Mouse (Mus musculus): ENCODE measurements around the gene Gm6793.
A peak's percentile ranks its signal among the peaks of the same experiment; 100 is the strongest.

Gene Gm6793

GRCm38 (mm10) chr8:112014936-112015335 lies at the start of gene Gm6793:
Gene Gm6793 (minus strand): TSS chr8:112015036.
- DNase-seq (ENCODE audit: low read depth, low spot score), result no peak

- peak; percentile 56 for DNase-seq (ENCODE audit: low read depth, low spot score)
Measured at GRCm38 (mm10) chr8:112061372-112061771, 46.5 kb upstream of the Gm6793 start.

DNA sequence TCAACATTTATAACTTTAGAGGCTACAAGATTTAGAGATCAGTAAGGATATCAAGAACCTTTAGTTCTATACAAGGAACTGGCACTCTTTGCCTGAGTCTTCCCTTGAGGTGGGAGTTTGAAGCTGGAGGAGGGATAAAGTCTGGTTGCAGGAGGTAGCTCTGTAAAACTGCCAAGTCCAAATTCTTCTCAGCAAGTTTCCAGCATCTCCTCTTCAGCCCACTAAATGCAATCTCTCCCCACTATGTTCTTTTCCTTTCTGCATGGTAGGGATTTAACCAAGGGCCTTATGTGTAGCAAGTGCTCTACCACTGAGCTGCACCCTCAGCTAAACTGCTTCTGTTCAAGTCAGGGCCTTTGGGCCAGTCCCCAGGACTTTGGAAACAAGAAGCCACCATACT lies 39.6 kb upstream of the Gm6793 start:
- DNase-seq (ENCODE audit: low read depth, low spot score), result no peak

GRCm38 (mm10) chr8:112051537-112051936 lies 36.7 kb upstream of the Gm6793 start:
- no peak for DNase-seq (ENCODE audit: low read depth, low spot score)

DNA sequence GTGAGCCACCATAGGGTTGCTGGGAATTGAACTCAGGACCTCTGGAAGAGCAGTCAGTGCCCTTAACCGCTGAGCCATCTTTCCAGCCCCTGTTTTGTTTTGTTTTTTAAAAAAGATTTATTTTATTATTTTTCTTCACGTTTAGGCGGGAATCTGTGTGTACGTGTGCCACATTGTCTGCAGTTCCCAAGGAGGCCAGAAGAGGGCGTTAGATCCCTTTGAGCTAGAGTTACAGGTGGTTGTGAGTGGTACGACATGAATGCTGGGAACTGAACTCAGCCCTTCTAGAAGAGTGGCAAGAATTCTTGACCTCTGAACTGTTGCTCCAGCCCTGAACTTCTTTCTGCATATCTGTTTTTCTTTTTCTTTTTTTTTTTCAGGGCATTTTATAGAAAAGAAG lies 35.1 kb upstream of the Gm6793 start:
- no peak for DNase-seq (ENCODE audit: low read depth, low spot score)

DNA sequence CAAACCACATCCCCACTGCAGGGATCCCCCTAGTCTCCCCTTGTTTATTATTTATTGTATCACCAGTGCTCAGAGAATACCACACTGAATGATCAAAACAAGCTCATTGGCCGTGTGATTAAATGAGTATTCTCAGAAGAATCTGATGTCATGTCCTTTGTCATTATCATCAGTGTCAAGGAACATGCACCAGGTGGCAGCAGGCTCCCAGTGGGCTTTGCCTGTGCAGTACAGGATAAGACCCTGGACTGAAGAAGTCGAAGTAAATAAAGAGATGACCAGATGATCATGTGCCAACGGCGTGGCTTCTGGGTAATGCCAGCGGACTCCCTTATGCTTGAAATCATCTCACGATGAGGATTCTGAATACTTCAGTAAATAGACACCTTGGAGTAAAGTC lies 33.5 kb upstream of the Gm6793 start:
- DNase-seq (ENCODE audit: low read depth, low spot score), result no peak

DNA sequence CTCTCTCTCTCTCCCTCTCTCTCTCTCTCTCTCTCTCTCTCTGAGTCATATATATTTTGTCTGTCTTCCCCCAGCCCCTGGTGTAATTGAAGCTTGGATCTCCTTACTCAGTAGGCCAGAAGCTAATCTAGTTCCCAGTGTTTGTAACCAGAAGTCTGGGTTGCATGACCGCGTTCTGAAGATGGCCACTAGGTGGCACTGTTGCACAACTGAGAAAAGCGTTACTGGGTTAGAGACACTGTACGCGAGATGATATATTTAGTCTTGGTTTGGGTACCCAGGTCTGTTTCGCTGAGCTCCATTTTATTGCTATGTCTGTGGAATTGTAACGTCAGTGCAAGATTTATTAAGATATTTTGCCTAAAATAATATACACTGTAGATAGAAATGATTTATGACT lies 31.1 kb upstream of the Gm6793 start:
- peak; percentile 77 for DNase-seq (ENCODE audit: low read depth, low spot score)

DNA sequence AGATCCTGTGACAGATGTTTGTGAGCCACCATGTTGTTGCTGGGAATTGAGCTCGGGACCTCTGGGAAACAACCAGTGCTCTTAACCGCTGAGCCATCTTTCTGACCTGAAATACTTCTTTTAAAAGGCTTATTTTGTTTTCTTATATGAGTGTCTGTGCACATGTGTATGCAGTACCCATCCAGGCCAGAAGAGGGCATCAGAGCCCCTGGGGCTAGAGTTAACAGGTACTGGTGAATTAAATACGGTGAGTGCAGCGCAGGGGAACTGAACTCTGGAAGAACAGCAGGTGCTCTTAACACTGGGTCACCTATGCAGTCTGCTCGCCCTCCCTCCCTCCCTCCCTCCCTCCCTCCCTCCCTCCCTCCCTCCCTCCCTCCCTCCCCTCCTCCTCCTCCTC lies 30.3 kb upstream of the Gm6793 start:
- DNase-seq (ENCODE audit: low read depth, low spot score), result peak; percentile 26

- DNase-seq (ENCODE audit: low read depth, low spot score), result no peak
Measured at GRCm38 (mm10) chr8:112037521-112037920, 22.7 kb upstream of the Gm6793 start.

- DNase-seq (ENCODE audit: low read depth, low spot score), result peak; percentile 74
Measured at GRCm38 (mm10) chr8:112034603-112035002, 19.8 kb upstream of the Gm6793 start.

GRCm38 (mm10) chr8:112033071-112033470 lies 18.2 kb upstream of the Gm6793 start:
- no peak for DNase-seq (ENCODE audit: low read depth, low spot score)

- no peak for DNase-seq (ENCODE audit: low read depth, low spot score)
Measured at GRCm38 (mm10) chr8:112030663-112031062, 15.8 kb upstream of the Gm6793 start.

DNA sequence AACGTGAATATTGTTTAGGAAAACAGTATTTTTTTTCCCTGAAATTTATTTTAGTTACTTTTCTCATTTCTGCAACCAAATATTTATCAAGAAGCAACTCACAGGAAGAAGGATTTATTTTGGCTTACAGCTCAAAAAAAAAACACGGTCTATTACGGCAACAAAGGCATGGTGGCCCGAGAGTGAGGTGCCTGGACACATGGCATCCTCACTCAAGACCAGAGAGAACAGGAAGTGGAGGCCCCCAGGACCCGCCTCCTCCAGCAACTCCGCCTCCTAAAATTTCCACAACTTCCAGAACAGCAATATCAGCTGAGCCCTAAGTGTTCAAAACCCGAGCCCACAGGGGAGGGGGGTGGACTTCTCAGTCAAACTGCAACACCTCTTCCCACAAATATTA lies 14.6 kb upstream of the Gm6793 start:
- DNase-seq (ENCODE audit: low read depth, low spot score), result no peak

DNA sequence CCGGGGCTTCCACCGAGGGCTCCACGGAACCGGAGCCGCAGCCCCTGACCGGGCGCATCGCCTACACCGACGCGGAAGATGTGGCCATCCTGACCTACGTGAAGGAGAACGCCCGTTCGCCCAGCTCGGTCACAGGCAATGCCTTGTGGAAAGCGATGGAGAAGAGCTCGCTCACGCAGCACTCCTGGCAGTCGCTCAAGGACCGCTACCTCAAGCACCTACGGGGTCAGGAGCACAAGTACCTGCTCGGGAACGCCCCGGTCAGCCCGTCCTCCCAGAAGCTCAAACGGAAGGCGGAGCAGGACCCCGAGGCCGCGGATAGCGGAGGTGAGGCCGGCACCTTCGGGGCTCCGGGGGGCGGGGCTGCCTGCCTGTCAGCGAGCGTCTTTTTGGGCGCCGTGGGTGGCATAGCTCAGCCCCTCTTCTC lies 3.0 kb downstream of the Gm6793 start:
- DNase-seq (ENCODE audit: low read depth, low spot score), result peak; percentile 82

DNA sequence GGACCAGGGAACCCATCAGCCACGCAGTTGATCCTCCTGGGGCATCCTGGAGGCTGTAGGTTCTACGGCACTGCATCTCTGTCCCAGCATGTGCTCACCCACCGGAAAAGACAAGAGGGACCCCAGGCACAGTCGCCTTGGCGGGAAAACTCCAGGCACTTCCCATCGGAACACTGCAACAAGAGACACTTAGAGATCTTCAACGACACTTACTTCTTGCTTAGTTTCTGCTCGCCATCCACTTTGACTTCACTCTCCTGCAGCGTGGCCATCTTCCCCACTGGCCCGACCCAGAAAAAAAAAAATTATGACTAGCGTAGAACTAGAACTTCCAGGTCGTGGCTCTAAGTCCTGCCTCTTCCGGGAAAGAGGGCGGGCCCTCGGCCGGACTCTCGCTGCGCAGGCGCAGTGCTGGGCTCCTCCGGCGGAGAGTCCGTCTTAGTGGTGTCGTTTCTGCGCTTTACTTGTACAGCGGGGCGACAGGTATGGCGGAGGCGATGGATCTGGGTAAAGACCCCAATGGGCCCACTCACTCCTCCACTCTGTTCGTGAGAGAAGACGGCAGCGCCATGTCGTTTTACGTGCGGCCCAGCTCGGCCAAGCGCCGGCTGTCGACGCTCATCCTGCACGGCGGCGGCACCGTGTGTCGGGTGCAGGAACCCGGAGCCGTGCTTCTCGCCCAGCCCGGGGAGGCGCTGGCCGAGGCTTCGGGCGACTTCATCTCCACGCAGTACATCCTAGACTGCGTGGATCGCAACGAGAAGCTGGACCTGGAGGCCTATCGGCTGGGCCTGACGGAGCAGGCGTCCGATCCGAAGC lies 3.6 kb downstream of the Gm6793 start, which contains the start of the genes Kars and Terf2ip:
Kars (minus strand) TSS at position 327 of the 819 bp plus-strand sequence.
Terf2ip (plus strand) TSS at position 402 of the 819 bp plus-strand sequence.
- DNase-seq (ENCODE audit: low read depth, low spot score), result peak; percentile 96

DNA sequence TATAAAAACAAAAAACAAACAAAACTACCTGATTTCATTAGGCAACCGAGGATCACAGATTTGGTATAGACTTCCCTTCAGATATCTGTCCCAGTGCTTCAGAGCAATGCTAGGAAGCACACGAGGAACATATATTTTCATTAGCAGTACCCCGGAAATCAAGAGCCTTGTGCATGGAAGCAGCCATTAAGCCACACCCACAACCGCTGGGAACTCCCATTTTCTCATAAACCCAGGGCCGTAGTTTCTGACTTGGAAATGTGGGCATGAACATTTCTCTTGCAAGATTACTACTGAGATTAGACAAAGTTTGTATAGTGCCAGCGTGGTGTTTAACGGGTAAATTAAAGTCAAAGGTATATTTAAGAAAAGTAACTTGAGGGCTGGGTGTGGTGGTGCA lies 5.3 kb downstream of the Gm6793 start:
- peak; percentile 48 for DNase-seq (ENCODE audit: low read depth, low spot score)

DNA sequence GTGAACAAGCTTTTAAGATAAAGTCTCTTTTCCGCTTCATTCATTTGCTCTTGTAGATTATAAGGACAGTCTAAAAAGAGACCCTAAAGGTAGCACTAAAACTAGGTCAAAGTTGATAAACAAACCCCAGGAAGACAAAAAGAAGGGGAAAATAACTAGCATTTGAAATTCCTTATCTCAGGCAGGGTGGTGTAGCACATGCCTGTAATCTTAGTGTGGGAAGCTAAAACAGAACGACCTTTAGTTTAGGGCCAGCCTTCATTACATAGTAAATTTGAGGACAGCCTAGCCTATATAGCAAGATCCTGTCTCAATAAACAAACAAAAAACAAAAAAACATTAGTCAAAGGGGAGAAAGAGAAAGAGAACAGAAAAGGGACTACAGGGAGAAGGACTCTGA lies 7.2 kb downstream of the Gm6793 start:
- no peak for DNase-seq (ENCODE audit: low read depth, low spot score)

DNA sequence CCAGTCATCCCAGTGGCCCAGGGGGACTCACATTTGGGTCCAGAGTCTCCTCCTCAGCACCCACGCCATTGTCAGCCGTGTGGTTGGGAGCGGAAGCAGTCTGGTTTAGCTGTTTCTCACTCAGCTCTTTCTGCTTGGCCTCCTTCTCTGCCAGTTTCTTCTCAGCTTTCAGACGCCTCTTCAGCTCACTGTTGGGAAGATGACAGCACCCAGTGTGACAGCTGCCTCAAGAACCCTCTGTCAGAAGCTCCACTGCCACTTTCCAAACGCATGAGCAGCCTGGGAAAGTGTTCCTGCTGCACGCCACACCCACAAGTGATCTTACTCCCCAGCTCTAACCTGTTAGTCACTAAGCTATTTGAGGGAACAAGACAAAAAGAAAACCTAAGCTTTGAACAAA lies 9.2 kb downstream of the Gm6793 start:
- DNase-seq (ENCODE audit: low read depth, low spot score), result no peak

- no peak for DNase-seq (ENCODE audit: low read depth, low spot score)
Measured at GRCm38 (mm10) chr8:112004754-112005153, 10.1 kb downstream of the Gm6793 start.

- DNase-seq (ENCODE audit: low read depth, low spot score), result no peak
Measured at GRCm38 (mm10) chr8:111992703-111993039, 22.2 kb downstream of the Gm6793 start.

GRCm38 (mm10) chr8:111992013-111992702 lies 22.7 kb downstream of the Gm6793 start, which contains the start of gene Adat1:
Gene Adat1 (minus strand): TSS chr8:111992302.
- peak; percentile 88 for DNase-seq (ENCODE audit: low read depth, low spot score)

DNA sequence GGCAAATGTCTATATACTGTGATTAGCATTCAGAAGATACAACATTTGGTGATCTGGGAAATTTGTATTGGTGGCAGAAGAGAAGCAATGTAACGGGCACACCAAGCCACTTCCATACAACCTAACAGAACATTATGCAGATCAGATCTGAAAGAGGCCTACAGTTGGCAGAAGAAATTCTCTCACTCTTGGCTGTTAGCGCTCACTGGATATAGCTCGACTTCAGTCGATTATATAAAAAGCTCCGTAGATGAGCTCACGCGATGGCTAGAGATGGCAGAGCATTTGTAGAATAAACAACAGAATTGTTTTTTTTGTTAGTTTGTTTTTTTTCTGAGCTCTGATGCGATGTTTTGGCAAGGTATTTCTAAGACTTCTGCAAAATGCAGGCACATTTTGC lies 23.6 kb downstream of the Gm6793 start:
- DNase-seq (ENCODE audit: low read depth, low spot score), result peak; percentile 37

- DNase-seq (ENCODE audit: low read depth, low spot score), result peak; percentile 85
Measured at GRCm38 (mm10) chr8:111989911-111990310, 24.9 kb downstream of the Gm6793 start.

Measured in A20 (cell line).